Mouse (Mus musculus): ENCODE measurements at regions not wholly inside any gene's neighbourhood (a gene's known extent, or its start where the extent isn't known, plus 50 kb on each side); places are given as distances from the start of the nearest gene placed in this dataset.
"Not testable (repeated sequence)": the region's sequence is repeated elsewhere in the genome, so short reads cannot be mapped to it uniquely, and the experiment has no call there.

DNA sequence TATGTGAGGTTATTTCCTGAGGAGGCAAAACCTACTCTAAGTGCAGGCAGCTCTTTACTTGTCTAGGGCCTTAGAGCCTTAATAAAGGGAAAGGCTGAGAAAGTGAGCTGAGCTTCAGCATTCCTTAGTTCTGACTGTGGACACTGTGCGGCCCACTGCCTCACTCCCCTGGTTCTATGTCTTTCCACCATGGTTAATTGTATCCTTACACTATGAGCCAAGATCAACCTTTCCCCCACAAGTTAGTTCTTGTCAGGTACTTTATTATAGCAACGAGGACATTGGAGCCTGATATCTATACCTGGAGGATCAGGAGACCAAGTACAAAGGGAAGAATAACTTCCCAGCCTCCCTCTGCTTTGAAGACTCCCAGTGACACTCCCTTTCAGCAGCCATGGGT lies 101.7 kb upstream of the Tbl1xr1 start:
- no peak for DNase-seq

DNA sequence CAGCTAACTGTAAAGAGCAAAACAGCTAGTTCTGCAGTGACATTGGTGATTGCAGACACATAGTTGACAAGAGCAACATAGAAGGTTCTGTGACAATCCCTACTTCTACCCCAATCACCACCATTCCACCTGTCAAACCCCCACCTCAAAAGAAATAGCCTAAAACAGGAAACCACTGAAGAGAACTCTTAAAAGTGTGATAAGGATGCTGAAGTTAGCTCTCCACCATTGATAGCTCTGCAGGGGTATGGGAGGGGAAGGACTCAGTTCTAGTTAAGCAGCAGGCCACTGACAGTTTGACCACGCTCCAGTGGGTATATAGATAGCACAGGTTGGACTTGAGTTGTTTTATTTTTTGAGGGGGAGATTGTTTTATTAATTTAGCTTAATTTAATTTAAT lies 98.7 kb upstream of the Tbl1xr1 start:
- no peak for DNase-seq

DNA sequence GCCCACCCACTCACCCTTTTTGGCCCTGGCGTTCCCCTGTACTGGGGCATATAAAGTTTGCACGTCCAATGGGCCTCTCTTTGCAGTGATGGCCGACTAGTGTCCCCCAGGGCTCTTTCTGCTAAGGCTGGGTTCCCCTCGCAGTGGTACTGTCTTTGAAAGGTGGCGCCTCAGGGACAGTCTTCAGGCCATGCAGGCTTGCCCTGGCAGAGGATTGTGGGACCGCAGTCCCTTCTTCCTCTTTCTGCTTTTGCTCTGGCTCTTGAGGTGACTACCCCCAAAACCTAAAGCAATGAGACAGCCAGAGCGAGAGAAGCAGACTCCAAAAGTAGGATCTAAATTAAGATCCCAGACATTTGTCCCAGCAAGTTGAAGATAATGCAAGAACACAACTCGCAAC lies 93.5 kb upstream of the Tbl1xr1 start:
- DNase-seq: no peak

DNA sequence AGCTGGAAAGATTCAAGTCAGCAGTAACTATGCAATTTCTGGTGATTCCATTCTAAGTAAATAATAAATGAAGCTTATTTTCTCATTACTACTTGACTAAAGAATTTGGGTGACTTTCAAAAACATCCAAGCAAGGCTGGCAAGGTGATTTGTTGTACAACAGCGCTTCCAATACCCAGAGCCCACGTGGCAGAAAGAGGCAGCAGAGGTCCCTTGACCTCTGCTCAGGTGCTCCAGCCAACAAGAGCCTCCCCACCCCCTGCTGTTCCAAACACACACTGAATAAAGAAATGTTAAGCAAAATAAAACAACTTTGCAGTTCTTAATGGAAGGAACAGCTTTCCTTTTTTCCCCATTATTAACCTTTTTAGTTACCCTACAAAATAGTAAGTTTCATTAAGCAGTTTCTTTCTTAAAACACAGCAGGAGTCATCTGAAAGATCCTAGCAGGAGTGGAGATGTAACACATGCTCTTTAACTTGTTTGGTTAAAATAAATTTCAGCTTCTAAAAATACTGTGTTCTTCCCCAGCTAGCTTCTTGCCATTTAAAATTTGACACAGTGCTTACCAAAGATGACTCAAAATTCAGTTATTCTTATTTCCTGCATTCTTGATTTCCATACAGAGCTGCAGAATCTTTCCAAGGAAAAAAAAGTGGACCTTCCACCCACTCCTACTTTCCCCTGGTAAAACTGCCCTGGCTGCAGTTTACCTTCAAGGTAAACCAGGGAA lies 92.3 kb upstream of the Tbl1xr1 start:
- no peak for DNase-seq

DNA sequence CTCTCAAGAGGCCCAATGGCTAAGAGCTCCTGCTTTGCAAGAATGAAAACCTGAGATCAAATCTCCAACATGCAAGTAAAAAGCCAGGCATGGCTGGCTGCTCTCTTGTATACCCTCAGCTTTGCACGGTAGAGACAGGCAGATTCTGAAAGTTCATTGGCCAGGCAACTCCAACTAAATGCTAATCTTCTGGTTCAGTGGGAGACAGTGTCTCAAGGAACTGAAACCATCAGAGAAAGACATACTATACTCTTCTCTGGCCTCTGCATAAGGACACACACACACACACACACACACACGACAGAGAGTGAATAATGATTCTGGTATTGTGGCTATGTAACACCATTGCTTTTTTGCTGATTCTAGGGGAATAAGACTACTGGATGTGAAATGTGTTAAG lies 91.6 kb upstream of the Tbl1xr1 start:
- no peak for DNase-seq

DNA sequence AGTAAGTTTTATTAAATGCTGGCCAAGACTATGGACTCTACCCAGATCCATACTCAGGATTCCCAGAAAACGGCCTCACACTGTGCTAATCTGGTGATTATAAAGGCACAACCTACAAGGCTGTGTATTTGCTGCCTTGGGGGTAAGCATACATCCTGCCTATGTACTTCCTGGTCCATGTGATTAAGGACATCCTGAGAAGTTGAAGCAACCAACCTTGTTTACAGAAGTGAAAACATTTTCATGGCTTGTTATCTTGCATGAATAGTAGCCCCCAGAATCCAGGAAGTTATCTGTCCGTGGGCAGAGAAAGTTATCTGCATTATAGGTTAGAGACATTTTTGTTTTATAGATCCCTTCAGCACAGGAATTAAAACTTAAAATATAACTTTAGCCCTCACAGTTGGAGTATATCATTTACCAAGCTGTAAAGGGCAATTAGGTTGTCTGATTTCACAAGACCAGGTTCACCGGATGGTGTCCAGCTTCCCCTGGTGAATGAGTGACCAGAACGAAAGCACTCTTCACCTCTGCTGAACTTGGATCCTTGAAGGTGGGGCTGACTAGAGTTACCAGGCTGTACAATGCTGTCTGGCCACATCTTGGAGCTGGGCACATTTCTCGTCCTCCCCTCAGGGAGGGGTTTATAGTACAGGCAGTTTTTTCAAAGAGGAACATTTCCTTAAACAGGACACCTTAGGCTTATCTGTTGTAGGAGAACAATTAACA lies 90.1 kb upstream of the Tbl1xr1 start:
- DNase-seq: no peak

DNA sequence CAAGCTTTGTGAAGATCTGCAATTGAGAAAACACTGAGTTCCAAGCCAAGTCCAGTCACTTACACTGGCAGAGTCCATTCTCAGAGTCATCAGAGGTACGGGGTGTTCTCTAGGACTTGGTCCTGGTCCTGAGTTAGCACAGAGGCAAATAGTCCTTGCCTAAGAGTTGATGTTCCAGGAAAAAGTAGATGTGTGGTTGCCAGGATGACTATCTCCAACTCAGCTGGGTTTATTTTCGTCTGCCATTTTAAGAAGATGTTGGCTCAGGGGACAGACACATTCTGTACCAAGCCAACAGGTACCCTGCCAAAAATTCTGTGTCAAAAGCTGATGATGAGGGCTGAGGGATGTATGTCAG lies 89.6 kb upstream of the Tbl1xr1 start:
- no peak for DNase-seq

DNA sequence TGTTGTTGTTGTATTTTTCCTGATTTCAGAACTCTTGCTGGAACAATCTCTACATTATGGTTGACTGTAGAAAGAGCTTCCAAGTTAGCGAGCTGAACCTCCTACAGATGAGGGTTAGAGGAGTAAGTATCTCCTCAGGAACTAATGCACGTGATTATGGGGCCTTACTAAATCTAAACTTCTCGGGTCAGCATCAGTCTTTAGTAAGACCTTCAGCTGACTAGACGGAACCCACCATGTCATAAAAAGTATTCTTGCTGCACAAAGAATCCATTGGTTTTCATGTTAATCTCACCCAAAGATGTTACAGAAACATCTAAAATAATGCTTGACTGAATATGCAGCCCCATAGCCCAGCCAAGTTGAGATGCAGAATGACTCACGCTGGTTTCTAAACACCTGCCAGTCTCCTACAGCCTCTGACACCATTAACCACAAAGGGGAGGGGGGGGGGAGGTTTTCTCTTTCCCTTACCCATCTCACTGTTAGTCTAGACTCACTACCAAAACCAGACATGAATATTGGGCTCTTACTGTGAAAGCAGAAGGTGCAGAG lies 88.9 kb upstream of the Tbl1xr1 start:
- no peak for DNase-seq

DNA sequence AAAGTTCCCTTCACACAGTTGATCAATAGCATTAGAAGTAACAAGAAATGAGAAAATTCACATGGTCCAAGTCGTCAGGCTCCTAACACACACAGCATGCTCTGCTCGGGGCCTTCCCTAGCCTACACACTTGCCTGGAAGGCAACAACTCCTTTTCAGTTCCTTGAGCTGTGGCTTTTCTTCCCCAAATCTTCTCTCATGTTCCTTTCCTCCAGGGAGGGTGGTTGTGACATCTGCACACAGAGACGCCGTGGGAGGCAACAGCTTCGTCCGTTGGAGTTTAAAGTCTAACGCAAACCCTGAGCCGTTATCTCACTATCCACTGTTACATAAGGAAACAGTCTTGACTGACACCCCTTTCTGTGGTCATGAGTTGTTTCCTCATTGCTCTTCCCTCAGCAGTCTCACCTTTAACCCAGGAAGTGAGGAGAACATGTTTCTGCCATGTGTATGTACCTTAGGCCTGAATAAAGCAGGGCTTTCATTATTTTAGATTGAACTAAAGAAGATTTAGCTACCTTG lies 88.4 kb upstream of the Tbl1xr1 start:
- no peak for DNase-seq

DNA sequence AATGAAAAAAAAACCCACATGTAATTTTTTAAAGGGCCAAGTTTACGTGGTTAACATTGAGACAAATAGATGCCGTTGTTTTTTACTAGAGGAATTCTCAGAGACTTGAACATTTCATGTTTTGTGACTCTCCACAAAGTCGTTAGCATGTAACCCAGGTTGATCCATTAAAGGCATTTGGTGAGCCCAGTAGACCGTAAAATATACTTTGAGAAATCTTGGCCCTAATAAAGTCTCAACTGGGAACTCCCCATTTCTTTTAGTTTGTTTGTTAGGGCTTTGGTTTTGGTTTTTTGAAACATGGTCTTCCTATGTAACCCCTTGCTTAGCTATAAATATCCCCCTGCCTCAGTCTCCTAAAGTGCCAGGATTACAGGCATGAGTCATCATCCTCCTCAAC lies 85.9 kb upstream of the Tbl1xr1 start:
- DNase-seq: no peak

DNA sequence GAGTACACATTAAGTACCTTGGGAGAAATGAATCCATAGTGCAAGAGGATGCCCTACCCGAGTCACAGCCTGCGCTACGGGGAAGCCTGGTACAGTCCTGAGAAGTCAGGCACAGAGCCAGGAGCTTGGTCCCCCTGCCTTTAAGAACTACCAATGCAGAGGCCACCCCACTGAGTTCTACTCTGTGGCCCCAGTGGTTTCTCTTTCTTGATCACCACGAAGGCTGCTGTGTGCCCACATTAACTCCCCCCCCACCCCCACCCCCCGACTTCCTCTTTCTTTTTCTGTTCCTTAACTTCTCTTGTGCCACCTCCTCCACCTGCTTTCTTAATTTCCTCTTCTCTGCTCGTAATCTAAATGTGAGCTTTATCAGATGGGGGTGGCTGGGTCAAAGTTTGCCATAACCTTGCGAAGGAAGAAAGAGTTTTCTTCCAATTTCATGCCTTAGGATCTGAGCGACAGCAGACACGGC lies 84.7 kb upstream of the Tbl1xr1 start:
- DNase-seq: no peak

DNA sequence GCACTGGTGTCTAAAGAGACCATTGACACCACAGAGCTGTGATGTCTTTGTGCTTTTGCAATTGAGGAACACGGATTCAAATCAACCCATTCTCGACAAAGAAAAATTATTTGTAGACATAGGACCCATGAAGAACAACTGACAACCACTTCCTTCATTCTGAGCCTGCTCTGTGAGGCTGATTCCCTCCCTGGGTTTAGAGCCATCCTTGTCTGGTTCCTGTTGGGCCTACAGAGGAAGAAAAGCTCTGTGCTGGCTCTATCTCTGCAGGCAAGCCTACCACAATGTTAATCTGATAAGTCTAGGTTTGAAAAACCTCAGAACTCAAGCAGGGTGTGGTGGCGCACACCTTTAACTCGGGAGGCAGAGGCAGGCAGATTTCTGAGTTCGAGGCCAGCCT lies 84.2 kb upstream of the Tbl1xr1 start:
- DNase-seq: no peak

DNA sequence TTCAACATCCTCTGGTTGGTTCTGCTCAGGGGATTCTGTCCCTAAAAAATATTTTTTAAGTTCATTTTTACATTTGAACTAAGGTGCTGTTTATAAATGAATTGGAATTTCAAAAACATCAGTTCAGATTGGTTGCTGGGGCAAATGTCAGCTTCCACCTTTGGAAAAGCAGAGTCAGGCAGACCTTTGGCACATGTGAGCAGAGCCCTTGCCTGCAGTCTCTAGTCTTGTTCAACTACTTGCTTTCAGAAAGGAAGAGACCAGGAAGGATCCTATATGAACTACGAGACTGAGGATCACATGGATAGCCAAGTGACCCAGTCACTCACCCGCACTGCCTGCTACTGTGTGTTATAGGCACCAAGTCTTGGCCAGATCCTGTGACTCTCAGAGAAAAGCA lies 82.5 kb upstream of the Tbl1xr1 start:
- DNase-seq: no peak

DNA sequence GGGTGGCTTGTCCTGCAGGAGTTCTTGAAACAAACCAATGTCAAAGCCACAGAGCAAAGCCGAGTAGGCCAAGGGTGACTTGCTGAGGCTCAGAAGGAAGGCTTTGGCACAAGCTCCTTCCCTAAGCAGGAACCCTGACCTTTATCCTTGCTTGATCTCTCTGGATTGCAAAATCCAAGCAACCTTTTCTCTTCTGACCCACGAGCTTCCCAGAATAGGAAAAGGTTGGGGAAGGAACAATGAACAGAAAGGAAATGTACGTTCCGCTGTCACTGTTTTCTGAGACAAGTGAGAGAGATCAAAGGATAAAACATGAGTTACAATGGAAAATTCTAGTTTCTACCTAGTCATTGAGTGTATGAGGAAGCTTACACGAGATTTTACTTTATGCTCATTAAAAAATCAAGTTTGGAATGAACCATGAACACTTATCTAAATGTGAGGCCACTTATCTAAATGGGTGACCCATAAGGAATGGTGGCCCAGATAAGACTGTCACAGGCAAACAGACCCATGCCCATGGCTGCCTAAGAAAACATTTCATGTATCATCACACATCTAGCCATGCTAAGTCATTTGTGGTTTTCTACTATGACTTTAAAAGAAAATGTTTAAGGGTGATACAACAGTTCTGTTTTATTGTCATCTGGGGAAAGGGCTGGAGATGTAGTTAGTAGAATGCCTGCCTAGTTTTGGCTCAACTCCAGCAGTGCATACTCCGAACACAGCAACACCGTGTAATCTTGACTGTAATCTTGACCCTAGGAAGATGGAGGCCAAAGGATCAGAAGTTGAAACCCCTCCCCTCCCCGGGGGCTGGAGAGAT lies 80.7 kb upstream of the Tbl1xr1 start:
- DNase-seq: no peak

DNA sequence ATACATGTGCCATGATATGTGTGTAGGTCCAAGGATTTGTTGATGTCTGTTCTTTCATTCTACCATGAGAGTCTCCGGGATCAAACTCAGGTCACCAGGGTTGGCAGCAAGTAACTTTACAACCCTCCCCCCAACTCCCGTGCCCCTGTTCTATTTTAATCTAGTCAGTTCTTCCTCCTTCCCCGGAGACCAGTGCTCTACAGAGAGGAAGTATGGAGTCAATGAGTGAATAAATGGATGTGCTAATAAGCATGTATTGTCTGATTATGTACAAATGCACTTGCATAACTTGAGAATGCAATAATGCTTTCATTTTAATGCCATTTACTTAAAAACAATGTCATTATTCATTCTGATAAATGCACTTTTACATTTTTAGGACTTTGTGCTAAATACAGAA lies 79.1 kb upstream of the Tbl1xr1 start:
- no peak for DNase-seq

DNA sequence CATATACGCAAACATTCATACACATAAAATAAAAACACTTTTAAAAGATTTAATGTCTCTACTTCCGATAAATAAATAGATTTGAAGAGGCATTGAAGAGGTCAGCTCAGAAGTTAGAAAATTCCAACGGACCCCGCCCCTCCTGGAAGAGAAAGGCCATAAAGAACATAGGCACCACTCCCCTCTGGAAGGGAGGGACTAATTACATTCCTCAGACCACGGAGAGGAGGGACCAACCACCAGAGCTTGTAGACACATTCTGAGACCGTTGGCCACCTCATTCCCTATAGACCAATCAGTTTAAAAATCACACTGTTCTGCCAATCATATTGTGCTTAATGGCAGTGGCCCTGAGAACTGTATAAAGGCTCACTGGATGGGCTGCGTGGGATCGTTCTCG lies 71.0 kb upstream of the Tbl1xr1 start:
- no peak for DNase-seq

DNA sequence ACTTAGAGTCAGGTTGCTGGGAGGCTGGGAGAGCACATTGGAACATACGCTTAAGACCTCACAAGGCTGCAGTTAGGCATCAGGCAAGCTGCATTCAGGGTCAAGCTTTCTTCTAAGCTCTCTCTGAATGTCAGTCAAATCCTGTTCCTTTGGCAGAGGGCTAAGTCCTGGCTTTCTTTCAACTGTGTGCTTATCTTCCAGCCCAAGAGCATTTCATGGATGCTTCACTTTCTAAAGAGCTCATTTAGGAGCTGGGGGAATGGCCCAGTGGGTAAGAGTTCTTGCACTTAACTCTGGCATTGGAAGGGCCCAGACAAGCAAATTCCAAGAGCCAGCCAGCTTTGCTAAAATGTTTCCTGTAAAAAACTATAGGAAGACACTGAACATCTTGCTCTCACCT lies 70.3 kb upstream of the Tbl1xr1 start:
- no peak for DNase-seq

DNA sequence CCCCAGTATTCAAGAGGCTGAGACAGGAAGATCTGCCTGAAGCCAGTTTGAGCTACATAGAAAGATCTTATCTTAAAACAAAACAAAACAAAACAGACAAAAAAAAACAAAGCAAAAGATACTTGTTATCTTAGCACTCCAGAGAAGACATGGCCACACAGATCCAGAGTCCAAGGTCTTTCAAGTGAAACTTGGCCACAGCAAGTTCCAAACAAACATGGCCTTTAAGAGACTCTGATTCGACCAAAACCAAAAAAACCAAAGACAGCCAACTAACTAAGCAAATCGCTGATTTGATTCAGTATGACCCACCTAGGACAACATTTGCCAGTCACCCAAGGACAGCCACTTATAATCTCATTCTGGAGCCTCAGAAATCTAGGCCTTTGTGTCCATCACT lies 69.8 kb upstream of the Tbl1xr1 start:
- no peak for DNase-seq

DNA sequence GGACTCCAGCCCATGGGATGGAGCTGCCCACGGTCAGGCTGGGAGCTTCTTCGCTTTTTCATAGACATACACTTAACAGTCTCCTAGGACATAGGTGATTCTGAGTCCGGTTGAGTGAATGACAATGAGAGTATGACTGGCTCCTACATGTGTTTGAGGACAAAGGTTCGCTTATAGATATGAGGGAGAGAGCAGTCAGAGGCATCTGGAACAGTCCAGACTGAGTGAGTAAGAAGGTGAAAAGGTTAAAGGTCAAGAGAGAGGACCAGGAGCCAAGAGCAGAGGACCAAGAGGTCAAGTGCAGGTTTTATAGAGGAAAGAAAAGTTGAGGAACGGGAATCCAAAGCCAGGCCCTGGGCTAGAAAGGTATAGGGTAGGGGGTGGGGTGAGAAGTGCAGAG lies 68.7 kb upstream of the Tbl1xr1 start:
- no peak for DNase-seq

DNA sequence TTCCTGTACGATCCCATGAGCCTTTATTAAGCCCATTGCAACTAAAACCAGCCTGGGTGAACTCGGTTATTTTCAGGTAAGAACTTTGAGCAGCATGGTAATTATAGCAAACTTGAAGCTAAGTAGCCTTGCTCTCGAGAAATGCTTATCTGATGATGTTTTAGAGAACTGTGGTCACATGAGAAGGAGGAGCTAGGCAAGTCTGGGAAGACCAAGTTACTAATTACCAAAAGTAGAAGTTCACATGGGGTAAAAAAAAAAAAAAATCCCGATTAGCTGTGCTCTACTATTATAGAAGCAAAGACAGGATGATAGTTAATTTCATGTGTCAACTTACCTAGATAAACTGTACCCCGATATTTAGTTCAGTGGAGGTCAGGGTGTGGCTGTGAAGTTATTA lies 68.0 kb upstream of the Tbl1xr1 start:
- DNase-seq: no peak

DNA sequence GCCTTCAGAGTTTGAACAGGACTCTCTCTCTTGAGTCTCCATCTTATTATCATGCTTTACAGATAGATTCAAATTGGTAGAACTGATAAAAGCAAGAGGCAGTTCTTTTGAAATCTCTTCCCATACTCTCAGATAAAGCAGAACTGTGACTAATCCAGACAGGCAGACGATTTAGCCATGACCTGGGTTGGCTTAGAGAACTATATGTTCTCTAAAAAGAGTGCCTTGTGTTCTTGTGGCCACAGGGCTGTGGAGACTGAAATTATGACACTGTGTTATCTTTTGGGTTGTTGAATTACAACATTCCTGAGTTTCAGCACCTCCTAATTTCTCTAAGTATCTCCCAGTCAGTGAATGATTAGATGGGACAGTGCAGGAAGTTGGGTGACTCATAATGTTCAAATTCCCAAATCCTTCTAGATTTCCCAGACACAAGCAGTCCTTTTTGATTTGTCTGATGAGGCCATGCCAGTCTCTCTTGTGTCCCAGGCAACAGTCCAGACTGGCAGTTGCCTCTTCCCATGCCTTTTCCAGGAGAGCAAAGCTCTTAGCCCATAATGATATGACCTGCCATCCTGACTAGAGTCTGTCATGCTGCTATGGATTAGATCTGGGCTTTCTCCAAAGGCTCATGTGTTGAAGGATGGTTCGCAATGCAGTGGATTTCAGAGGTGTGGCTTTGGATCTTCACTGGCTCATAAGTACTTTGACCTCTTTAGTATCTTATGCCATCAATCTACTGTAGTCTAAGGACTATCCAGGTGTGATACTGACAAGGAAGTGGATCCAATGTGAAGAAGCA lies 66.4 kb upstream of the Tbl1xr1 start:
- DNase-seq: no peak

DNA sequence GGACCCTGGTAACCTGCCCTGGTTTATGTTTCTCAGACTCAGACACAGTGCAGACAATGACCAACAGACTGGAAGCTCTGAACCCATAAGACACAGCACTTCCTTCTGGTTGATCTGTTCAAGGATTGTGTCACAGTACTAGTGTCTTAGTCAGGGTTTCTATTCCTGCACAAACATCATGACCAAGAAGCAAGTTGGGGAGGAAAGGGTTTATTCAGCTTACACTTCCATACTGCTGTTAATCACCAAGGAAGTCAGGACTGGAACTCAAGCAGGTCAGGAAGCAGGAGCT lies 65.8 kb upstream of the Tbl1xr1 start:
- not testable (repeated sequence) for DNase-seq
